Comparison of ENCODE assay signal across 21 mouse cellular contexts in the genomic region with DNA sequence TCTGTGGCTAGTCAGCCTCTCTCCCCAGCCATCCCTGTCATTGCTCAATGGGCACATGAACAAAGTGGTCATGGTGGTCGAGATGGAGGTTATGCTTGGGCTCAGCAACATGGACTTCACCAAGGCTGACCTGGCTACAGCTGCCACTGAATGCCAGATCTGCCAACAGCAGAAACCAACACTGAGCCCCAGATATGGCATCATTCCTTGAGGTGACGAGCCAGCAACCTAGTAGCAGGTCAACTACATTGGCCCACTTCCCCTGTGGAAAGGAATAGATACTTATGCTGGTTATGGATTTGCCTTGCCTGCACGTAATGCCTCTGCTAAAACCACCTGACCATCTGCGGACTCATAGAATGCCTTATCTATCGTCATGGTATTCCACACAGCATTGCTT. TPM values are rescaled to one million over a fixed set of nuclear protein-coding genes. Genes with fewer than 3 reads are reported as not detected.
DNase-seq lines count a peak whose midpoint lies in the region; ATAC-seq and TF ChIP-seq lines count a peak whose summit lies in the region.
"Not testable (repeated sequence)": the region's sequence is repeated elsewhere in the genome, so short reads cannot be mapped to it uniquely, and the experiment has no call there.
"Had no signal": no experiment of that assay in that cellular context is flagged by ENCODE, and none has a peak within 500 bp of the region (broad histone marks: within the 10 kb centered on the region; RNA-seq: fewer than 3 reads in every experiment).

No protein-coding gene starts in this region.

- intact Hi-C loops in gastrocnemius, adult 2 months (cut with DNase I); gastrocnemius, postnatal 14 days (cut with DNase I; ENCODE audit: low total_unique reads): not testable (repeated sequence)

- H3K4me3 ChIP-seq in gastrocnemius, adult 2 months; midbrain, embryonic 11.5 days (ENCODE audit: low read depth, low read length): not testable (repeated sequence)

- ATAC-seq in midbrain, embryonic 11.5 days (ENCODE audit: low FRiP score), result not testable (repeated sequence)

- not testable (repeated sequence) for H3K9me3 ChIP-seq in midbrain, embryonic 11.5 days (ENCODE audit: control insufficient read depth, low read length)

- 94% methylated on average over 5 of the region's 5 CpGs for WGBS in midbrain, embryonic 11.5 days

- not testable (repeated sequence) for H3K27me3 ChIP-seq in midbrain, embryonic 11.5 days (ENCODE audit: control insufficient read depth, insufficient read depth, low read length)

- not testable (repeated sequence) for H3K9ac ChIP-seq in midbrain, embryonic 11.5 days (ENCODE audit: low read length)

- H3K4me1 ChIP-seq in midbrain, embryonic 11.5 days (ENCODE audit: control insufficient read depth, insufficient read depth, low read length), result not testable (repeated sequence)

- not testable (repeated sequence) for TF ChIP-seq CTCF in gastrocnemius, adult 2 months (IDR thresholded peaks at IDR 0.05)

- not testable (repeated sequence) for H3K4me2 ChIP-seq in midbrain, embryonic 11.5 days

- peak overlapping the region; percentile 63 for H3K27ac ChIP-seq in gastrocnemius, adult 2 months
- H3K27ac ChIP-seq in midbrain, embryonic 11.5 days (ENCODE audit: low read depth, low read length), result not testable (repeated sequence)

- peak; percentile 64 for DNase-seq in gastrocnemius, adult 18-20 months (ENCODE audit: low spot score)
- peak; percentile 75 for DNase-seq in gastrocnemius, adult 2 months
- peak; percentile 36 for DNase-seq in gastrocnemius, postnatal 14 days
- peak; percentile 31 for DNase-seq in gastrocnemius, postnatal 25 days
- DNase-seq in midbrain, embryonic 11.5 days (ENCODE audit: low spot score, missing footprints), result peak; percentile 17

- H3K36me3 ChIP-seq in midbrain, embryonic 11.5 days (ENCODE audit: control insufficient read depth, insufficient read depth, low read length), result not testable (repeated sequence)

RNA-seq across cellular contexts. Expression of a gene that starts 15.7 kb away (rescaled TPM):
- 10 to 100 TPM; 14.1 to 19.8 TPM for total RNA-seq in gastrocnemius, adult 18-20 months (2021)
- total RNA-seq in gastrocnemius, adult 2 months (2021), result 10 to 100 TPM; 12.2 to 27.1 TPM
- 10 to 100 TPM; 30.4 to 37.5 TPM for total RNA-seq in gastrocnemius, postnatal 14 days (2021)
- total RNA-seq in gastrocnemius, postnatal 25 days (2021), result 10 to 100 TPM; 19.1 to 26.6 TPM
- 308 and 312 TPM in 2 replicates for polyA plus RNA-seq in midbrain, embryonic 11.5 days (2014; fragmentation: Nextera tagmentation; extraction: Ambion mirVana)

RNA-seq across cellular contexts. Expression of a gene that starts 41.9 kb away (rescaled TPM):
- 1 to 10 TPM; 1.3 to 1.6 TPM for total RNA-seq in gastrocnemius, adult 18-20 months (2021)
- total RNA-seq in gastrocnemius, adult 2 months (2021), result 1 to 10 TPM in 1 of 2 experiments, under 1 TPM in 1; 0.71 to 1.9 TPM
- total RNA-seq in gastrocnemius, postnatal 14 days (2021), result 1 to 10 TPM in 1 of 2 experiments, under 1 TPM in 1; 0.70 to 1.2 TPM
- 1 to 10 TPM; 1.0 to 1.3 TPM for total RNA-seq in gastrocnemius, postnatal 25 days (2021)
- 3.0 and 4.7 TPM in 2 replicates for polyA plus RNA-seq in midbrain, embryonic 11.5 days (2014; fragmentation: Nextera tagmentation; extraction: Ambion mirVana)

RNA-seq across cellular contexts. Expression of a gene that starts 42.6 kb away (rescaled TPM):
- total RNA-seq in gastrocnemius, adult 18-20 months (2021), result 10 to 100 TPM; 58.4 to 80.2 TPM
- 10 to 100 TPM; 60.1 to 73.8 TPM for total RNA-seq in gastrocnemius, adult 2 months (2021)
- total RNA-seq in gastrocnemius, postnatal 14 days (2021), result 10 to 100 TPM; 31.9 to 49.8 TPM
- total RNA-seq in gastrocnemius, postnatal 25 days (2021), result 10 to 100 TPM; 38.9 to 63.2 TPM
- 26.6 and 27.1 TPM in 2 replicates for polyA plus RNA-seq in midbrain, embryonic 11.5 days (2014; fragmentation: Nextera tagmentation; extraction: Ambion mirVana)

RNA-seq across cellular contexts. Expression of a gene that starts 49.4 kb away (rescaled TPM):
- under 1 TPM; 0.84 to 1.00 TPM for total RNA-seq in gastrocnemius, adult 18-20 months (2021)
- total RNA-seq in gastrocnemius, adult 2 months (2021), result under 1 TPM in 1 of 2 experiments, not detected in 1; 0.71 TPM
- total RNA-seq in gastrocnemius, postnatal 14 days (2021), result 1 to 10 TPM in 1 of 2 experiments, under 1 TPM in 1; 0.51 to 1.7 TPM
- total RNA-seq in gastrocnemius, postnatal 25 days (2021), result 1 to 10 TPM in 1 of 2 experiments, under 1 TPM in 1; 0.61 to 1.2 TPM
- 4.3 and 4.7 TPM in 2 replicates for polyA plus RNA-seq in midbrain, embryonic 11.5 days (2014; fragmentation: Nextera tagmentation; extraction: Ambion mirVana)
- polyA plus RNA-seq: C2C12, Patski had no signal

RNA-seq across cellular contexts. Expression of a gene that starts 58.5 kb away (rescaled TPM):
- total RNA-seq in gastrocnemius, adult 18-20 months (2021), result not detected
- not detected for total RNA-seq in gastrocnemius, adult 2 months (2021)
- total RNA-seq in gastrocnemius, postnatal 14 days (2021), result not detected
- not detected for total RNA-seq in gastrocnemius, postnatal 25 days (2021)
- polyA plus RNA-seq in midbrain, embryonic 11.5 days (2014; fragmentation: Nextera tagmentation; extraction: Ambion mirVana), result not detected in 2 replicates
- total RNA-seq: adrenal gland, adult 18-20 months; adrenal gland, adult 2 months; adrenal gland, adult 8-10 months; adrenal gland, postnatal 10 days; adrenal gland, postnatal 14 days; adrenal gland, postnatal 25 days; adrenal gland, postnatal 36 days; adrenal gland, postnatal 4 days; CH12.LX; ES-E14; MEL had no signal
- polyA plus RNA-seq: adrenal gland, adult 2 months; brain, embryonic 14.5 days; C2C12; CD4-positive, CD25-positive, alpha-beta regulatory T cell, adult 4 months; G1E; Patski had no signal

Comparison
In these comparisons a context has a peak if more than half of its experiments do, and no peak if none do; other contexts are left out.
1. DNase-seq: peak in every context shown above with its lines; median percentile 75 in gastrocnemius, adult 2 months; 64 in gastrocnemius, adult 18-20 months; 36 in gastrocnemius, postnatal 14 days; 31 in gastrocnemius, postnatal 25 days; 17 in midbrain, embryonic 11.5 days.